ENCODE assay signal across 26 mouse cellular contexts in the genomic region with DNA sequence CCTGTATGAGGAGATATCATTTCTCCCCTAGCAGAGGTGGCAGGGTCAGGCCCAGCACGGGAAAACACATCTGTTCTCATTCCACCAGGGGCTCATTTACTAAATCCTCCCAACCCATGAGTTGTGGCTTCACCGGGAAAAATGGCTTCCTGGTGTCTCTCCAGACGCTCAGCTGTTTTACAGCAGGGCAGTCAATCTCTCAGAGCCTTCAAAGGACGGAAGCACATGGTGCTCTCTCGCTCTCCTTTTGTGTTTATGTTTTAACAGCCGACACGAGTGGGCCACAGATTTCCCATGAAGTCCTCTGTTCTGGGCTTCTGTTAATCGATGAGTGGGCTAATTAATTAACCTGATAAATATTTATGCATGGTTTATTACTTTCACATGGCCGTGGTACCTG. TPM values are rescaled to one million over a fixed set of nuclear protein-coding genes. Genes with fewer than 3 reads are reported as not detected.
DNase-seq lines count a peak whose midpoint lies in the region; ATAC-seq lines count a peak whose summit lies in the region.
"Had no signal": no experiment of that assay in that cellular context is flagged by ENCODE, and none has a peak within 500 bp of the region (broad histone marks: within the 10 kb centered on the region; RNA-seq: fewer than 3 reads in every experiment).

No protein-coding gene starts in this region.

- H3K36me3 ChIP-seq in megakaryocyte, embryonic 14.5 days (replicated peaks; ENCODE audit: low read length), result no peaks in the 10 kb centered on the region
- H3K36me3 ChIP-seq: embryonic facial prominence, embryonic 15.5 days; forebrain, embryonic 10.5 days; G1E; heart, embryonic 13.5 days; hindbrain, embryonic 12.5 days had no signal

- intact Hi-C loops in left cerebral cortex, postnatal 25 days (cut with DNase I), result no loop called here

- no peak for ATAC-seq in megakaryocyte, adult 5-6 weeks (ENCODE audit: poor library complexity, severe bottlenecking)
- ATAC-seq: CD4-positive, CD25-positive, alpha-beta regulatory T cell, adult 4 months; forebrain, embryonic 14.5 days; hindbrain, embryonic 16.5 days had no signal

- H3K4me3 ChIP-seq in megakaryocyte, embryonic 14.5 days (replicated peaks), result peak overlapping the region; percentile 25
- H3K4me3 ChIP-seq: embryonic facial prominence, embryonic 15.5 days; erythroblast, embryonic 14.5 days; forebrain, embryonic 10.5 days; heart, embryonic 13.5 days; hindbrain, embryonic 12.5 days had no signal

- DNase-seq in embryo, embryonic 10 days (ENCODE audit: low spot score), result peak; percentile 20
- no peak for DNase-seq in embryo, embryonic 9.5 days (ENCODE audit: extremely low spot score)
- peak; percentile 64 for DNase-seq in mesoderm, embryonic 11.5 days (ENCODE audit: low read depth, low spot score)
- peak; percentile 3 for DNase-seq in retina, postnatal 1 day
- no peak for DNase-seq in left cerebral cortex, postnatal 25 days (ENCODE audit: low spot score in 2 of 2)
- no peak for DNase-seq in spleen, adult 18-20 months
- DNase-seq: adrenal gland, adult 8-10 months; adrenal gland, postnatal 36 days; B cell, adult 2 months; cerebellum, adult 11 months; cerebellum, adult 9-10 months; cerebellum, postnatal 25 days; gastrocnemius, postnatal 36 days; heart, adult 11 months; heart, postnatal 4 days had no signal

- H3K27me3 ChIP-seq in megakaryocyte, embryonic 14.5 days (replicated peaks), result peaks cover 22% of the 10 kb centered on the region
- H3K27me3 ChIP-seq: embryonic facial prominence, embryonic 15.5 days; hindbrain, embryonic 12.5 days had no signal

- H3K9me3 ChIP-seq in megakaryocyte, embryonic 14.5 days, result no peaks in the 10 kb centered on the region
- H3K9me3 ChIP-seq: embryonic facial prominence, embryonic 15.5 days; forebrain, embryonic 10.5 days; heart, embryonic 13.5 days; hindbrain, embryonic 12.5 days had no signal

- H3K4me1 ChIP-seq in megakaryocyte, embryonic 14.5 days, result peaks cover 19% of the 10 kb centered on the region

RNA-seq across cellular contexts. Expression of gene Card11, which starts 40.5 kb away (rescaled TPM):
- 1.8 TPM in 1 of 2 replicates, not detected in the other for polyA plus RNA-seq in megakaryocyte, embryonic 14.5 days (2012; ENCODE audit: insufficient read depth, low replicate concordance)
- total RNA-seq in megakaryocyte, adult 5-6 weeks (2015), result 3.7 and 4.0 TPM in 2 replicates
- total RNA-seq in megakaryocyte, adult 5-6 weeks (2017), result 2.5 and 4.2 TPM in 2 replicates
- under 1 TPM in 1 of 2 experiments, not detected in 1; 0.16 TPM for total RNA-seq in left cerebral cortex, postnatal 25 days (2021)
- total RNA-seq: G1E had no signal
- polyA plus RNA-seq: forebrain, embryonic 10.5 days; forebrain, embryonic 14.5 days; G1E; hindbrain, embryonic 12.5 days had no signal

Comparison
In these comparisons a context has a peak if more than half of its experiments do, and no peak if none do; other contexts are left out.
1. DNase-seq: peak in embryo, embryonic 10 days (single experiment), mesoderm, embryonic 11.5 days (single experiment) and retina, postnatal 1 day (single experiment); none in embryo, embryonic 9.5 days (single experiment), left cerebral cortex, postnatal 25 days (0 of 2) and spleen, adult 18-20 months (0 of 2).